Mouse (Mus musculus) ES-Bruce4 (cell line): ENCODE data around the gene Stpg4.

Experiments used
- CTCF ChIP-seq: IDR thresholded peaks from one replicate; pipeline ENCODE4 v1.8.1; 2011; ENCODE audit warnings: low read depth, low read length
- EP300 ChIP-seq: IDR thresholded peaks from 2 replicates; pipeline ENCODE4 v1.6.1; 2011; ENCODE audit warnings: low read depth, low read length; ENCODE audit not compliant: insufficient read depth
- POLR2A ChIP-seq: IDR thresholded peaks from one replicate; pipeline ENCODE4 v1.8.1; 2011; ENCODE audit warnings: low read length; ENCODE audit not compliant: insufficient read depth

GRCm38 (mm10) chr17:87344441-87345251 is 82.9 kb downstream of the Stpg4 start:
- TF ChIP-seq POLR2A: no peak
- no peak for TF ChIP-seq CTCF
- TF ChIP-seq EP300: no peak
